Mouse (Mus musculus): ENCODE measurements around the gene Ank. TPM values are rescaled to one million over a fixed set of nuclear protein-coding genes. Genes with fewer than 3 reads are reported as not detected.

Ank gene
- polyA plus RNA-seq, 1 experiment from 2014 or later = 10.4 TPM

GRCm38 (mm10) chr15:27569924-27570323 is 103.4 kb downstream of the Ank start:
- Histone ChIP-seq H3K4me2 (replicated peaks) (no peak overlapping the region), H3K27me3 (no peaks in the 10 kb centered on the region), H3K4me3 (no peak overlapping the region), H3K36me3 (peaks cover 24% of the 10 kb centered on the region), H3K27ac (replicated peaks) (no peak overlapping the region), H3K4me1 (no peaks in the 10 kb centered on the region), H3K9me3 (no peaks in the 10 kb centered on the region), H3K9ac (replicated peaks) (no peak overlapping the region)
- no peak for ATAC-seq (ENCODE audit: low FRiP score, low read depth)
- 80% methylated on average over 2 of the region's 2 CpGs for WGBS

- Histone ChIP-seq H3K4me3 (no peak overlapping the region), H3K36me3 (peaks cover 23% of the 10 kb centered on the region), H3K27ac (replicated peaks) (no peak overlapping the region), H3K9ac (replicated peaks) (no peak overlapping the region), H3K4me2 (replicated peaks) (no peak overlapping the region), H3K4me1 (no peaks in the 10 kb centered on the region), H3K9me3 (no peaks in the 10 kb centered on the region), H3K27me3 (no peaks in the 10 kb centered on the region)
- WGBS = 92% methylated on average over 4 of the region's 4 CpGs
- no peak for ATAC-seq (ENCODE audit: low FRiP score, low read depth)
Measured at GRCm38 (mm10) chr15:27570385-27570784, 103.9 kb downstream of the Ank start.

GRCm38 (mm10) chr15:27571179-27571578 is 104.7 kb downstream of the Ank start:
- Histone ChIP-seq H3K9ac (replicated peaks) (no peak overlapping the region), H3K27ac (replicated peaks) (no peak overlapping the region), H3K27me3 (no peaks in the 10 kb centered on the region), H3K4me1 (no peaks in the 10 kb centered on the region), H3K4me3 (no peak overlapping the region), H3K4me2 (replicated peaks) (no peak overlapping the region), H3K9me3 (no peaks in the 10 kb centered on the region), H3K36me3 (peaks cover 20% of the 10 kb centered on the region)
- no peak for ATAC-seq (ENCODE audit: low FRiP score, low read depth)
- 89% methylated on average over 8 of the region's 8 CpGs for WGBS

- 83% methylated on average over 8 of the region's 8 CpGs for WGBS
Measured at GRCm38 (mm10) chr15:27574992-27575781, 108.7 kb downstream of the Ank start.

GRCm38 (mm10) chr15:27575932-27576331 is 109.5 kb downstream of the Ank start:
- no peaks in the 10 kb centered on the region for H3K9me3 ChIP-seq
- H3K4me1 ChIP-seq = 0 out of 2 replicates have a peak, but pooled peaks cover 3% of the 10 kb centered on the region
- ATAC-seq (ENCODE audit: low FRiP score, low read depth) = no peak
- no peak overlapping the region for H3K4me3 ChIP-seq
- peaks cover 10% of the 10 kb centered on the region; the same call in 1 of the 2 replicates for H3K36me3 ChIP-seq
- H3K27me3 ChIP-seq = no peaks in the 10 kb centered on the region
- no peak overlapping the region for H3K4me2 ChIP-seq (replicated peaks)
- H3K9ac ChIP-seq (replicated peaks) = no peak overlapping the region
- no peak overlapping the region for H3K27ac ChIP-seq (replicated peaks)
- 95% methylated on average over 3 of the region's 3 CpGs for WGBS

More at GRCm38 (mm10) chr15:27574992-27575781, 108.7 kb downstream of the Ank start:
- Histone ChIP-seq H3K27me3 (no peaks in the 10 kb centered on the region), H3K27ac (replicated peaks) (no peak overlapping the region), H3K4me3 (no peak overlapping the region), H3K9ac (replicated peaks) (no peak overlapping the region), H3K36me3 (peaks cover 10% of the 10 kb centered on the region; the same call in 1 of the 2 replicates), H3K4me1 (no peaks in the 10 kb centered on the region), H3K9me3 (no peaks in the 10 kb centered on the region), H3K4me2 (replicated peaks) (no peak overlapping the region)
- no peak for ATAC-seq (ENCODE audit: low FRiP score, low read depth)

- H3K4me3 ChIP-seq = no peak overlapping the region
- ATAC-seq (ENCODE audit: low FRiP score, low read depth) = no peak
- H3K36me3 ChIP-seq = peaks cover 10% of the 10 kb centered on the region; the same call in 1 of the 2 replicates
- H3K9me3 ChIP-seq = no peaks in the 10 kb centered on the region
- H3K4me2 ChIP-seq (replicated peaks) = no peak overlapping the region
- no peaks in the 10 kb centered on the region for H3K27me3 ChIP-seq
- H3K27ac ChIP-seq (replicated peaks) = no peak overlapping the region
- H3K9ac ChIP-seq (replicated peaks) = no peak overlapping the region
- peaks cover 12% of the 10 kb centered on the region for H3K4me1 ChIP-seq
- 87% methylated on average over 1 of the region's 1 CpGs for WGBS
Measured at GRCm38 (mm10) chr15:27576886-27577285, 110.4 kb downstream of the Ank start.

GRCm38 (mm10) chr15:27577915-27578780 is 111.7 kb downstream of the Ank start:
- no peak overlapping the region for H3K9ac ChIP-seq (replicated peaks)
- H3K4me1 ChIP-seq = peaks cover 16% of the 10 kb centered on the region
- H3K36me3 ChIP-seq = 0 out of 2 replicates have a peak, but pooled peaks cover under 1% of the 10 kb centered on the region
- no peak overlapping the region for H3K4me2 ChIP-seq (replicated peaks)
- no peak overlapping the region for H3K4me3 ChIP-seq
- no peaks in the 10 kb centered on the region for H3K9me3 ChIP-seq
- H3K27me3 ChIP-seq = no peaks in the 10 kb centered on the region
- H3K27ac ChIP-seq (replicated peaks) = no peak overlapping the region
- no peak for ATAC-seq (ENCODE audit: low FRiP score, low read depth)
- 81% methylated on average over 16 of the region's 16 CpGs for WGBS

- no peaks in the 10 kb centered on the region for H3K36me3 ChIP-seq
- 90% methylated on average over 6 of the region's 6 CpGs for WGBS
- no peak overlapping the region for H3K4me2 ChIP-seq (replicated peaks)
- H3K4me1 ChIP-seq = peaks cover 16% of the 10 kb centered on the region
- H3K27ac ChIP-seq (replicated peaks) = no peak overlapping the region
- ATAC-seq (ENCODE audit: low FRiP score, low read depth) = no peak
- no peaks in the 10 kb centered on the region for H3K9me3 ChIP-seq
- no peak overlapping the region for H3K4me3 ChIP-seq
- no peaks in the 10 kb centered on the region for H3K27me3 ChIP-seq
- no peak overlapping the region for H3K9ac ChIP-seq (replicated peaks)
Measured at GRCm38 (mm10) chr15:27578918-27579317, 112.4 kb downstream of the Ank start.

- H3K4me2 ChIP-seq (replicated peaks) = no peak overlapping the region
- WGBS = 87% methylated on average over 2 of the region's 2 CpGs
Measured at GRCm38 (mm10) chr15:27579853-27580252, 113.4 kb downstream of the Ank start.

GRCm38 (mm10) chr15:27580771-27581170 is 114.3 kb downstream of the Ank start:
- H3K4me1 ChIP-seq = peaks cover 16% of the 10 kb centered on the region
- WGBS = 81% methylated on average over 2 of the region's 2 CpGs
- H3K36me3 ChIP-seq = no peaks in the 10 kb centered on the region
- H3K27me3 ChIP-seq = no peaks in the 10 kb centered on the region
- no peak overlapping the region for H3K27ac ChIP-seq (replicated peaks)
- ATAC-seq (ENCODE audit: low FRiP score, low read depth) = no peak
- no peak overlapping the region for H3K4me2 ChIP-seq (replicated peaks)
- no peak overlapping the region for H3K9ac ChIP-seq (replicated peaks)
- no peaks in the 10 kb centered on the region for H3K9me3 ChIP-seq
- H3K4me3 ChIP-seq = no peak overlapping the region

More at GRCm38 (mm10) chr15:27579853-27580252, 113.4 kb downstream of the Ank start:
- Histone ChIP-seq H3K36me3 (no peaks in the 10 kb centered on the region), H3K4me1 (peaks cover 16% of the 10 kb centered on the region), H3K4me3 (no peak overlapping the region), H3K9ac (replicated peaks) (no peak overlapping the region), H3K27ac (replicated peaks) (no peak overlapping the region), H3K9me3 (no peaks in the 10 kb centered on the region), H3K27me3 (no peaks in the 10 kb centered on the region)
- ATAC-seq (ENCODE audit: low FRiP score, low read depth) = no peak

GRCm38 (mm10) chr15:27581640-27582039 is 115.2 kb downstream of the Ank start:
- WGBS = 10% methylated on average over 3 of the region's 3 CpGs
- H3K27ac ChIP-seq (replicated peaks) = peak overlapping the region; percentile 39
- no peaks in the 10 kb centered on the region for H3K9me3 ChIP-seq

GRCm38 (mm10) chr15:27582428-27582827 is 116.0 kb downstream of the Ank start:
- ATAC-seq (ENCODE audit: low FRiP score, low read depth) = no peak
- Histone ChIP-seq H3K4me3 (no peak overlapping the region), H3K27me3 (no peaks in the 10 kb centered on the region), H3K9ac (replicated peaks) (no peak overlapping the region), H3K27ac (replicated peaks) (no peak overlapping the region), H3K4me2 (replicated peaks) (no peak overlapping the region), H3K9me3 (no peaks in the 10 kb centered on the region), H3K36me3 (no peaks in the 10 kb centered on the region), H3K4me1 (peaks cover 16% of the 10 kb centered on the region)
- 79% methylated on average over 3 of the region's 3 CpGs for WGBS

More at GRCm38 (mm10) chr15:27581640-27582039, 115.2 kb downstream of the Ank start:
- Histone ChIP-seq H3K9ac (replicated peaks) (no peak overlapping the region), H3K4me1 (peaks cover 16% of the 10 kb centered on the region), H3K36me3 (no peaks in the 10 kb centered on the region), H3K27me3 (no peaks in the 10 kb centered on the region), H3K4me3 (no peak overlapping the region), H3K4me2 (replicated peaks) (no peak overlapping the region)
- ATAC-seq (ENCODE audit: low FRiP score, low read depth) = peak; percentile 82
